Mouse (Mus musculus) left cerebral cortex, postnatal 36 days (tissue): ENCODE measurements around the gene Wbp11. TPM values are rescaled to one million over a fixed set of nuclear protein-coding genes. Genes with fewer than 3 reads are reported as not detected.
A peak's percentile ranks its signal among the peaks of the same experiment; 100 is the strongest.

Experiments used
- DNase-seq, 2 experiments: peaks; one replicate each; pipeline ENCODE4 v3.0.0; 2021 to 2022; ENCODE audit warnings: low spot score in 2 of 2, mixed read lengths in 1 of 2
- intact Hi-C: fragments of 180-260 bp; cut with DNase I; formaldehyde crosslinking; loops from one replicate; pipeline ENCODE4 v1.15.1; 2025
- total RNA-seq, 2 experiments: library from RNA; stranded (reverse); gene quantifications; 2 replicates each; pipeline ENCODE4 v1.2.3; 2021

The Wbp11 gene
- 100 to 1,000 TPM; 122 to 125 TPM for total RNA-seq

- intact Hi-C loops: loop anchor here (1.0 kb wide), 1 partner anchor 22 kb away; no protein-coding TSS in a partner anchor
- peak; percentile 95 for DNase-seq
These were observed at the start of gene Wbp11 for GRCm38 (mm10) chr6:136827881-136828561. TSS of gene Wbp11 (minus strand) at chr6:136828233.

- intact Hi-C loops: no loop called here
- peak; percentile 59 to 72 for DNase-seq
These were observed 47.6 kb upstream of the Wbp11 start, which contains the start of gene Mgp for GRCm38 (mm10) chr6:136875670-136876069. TSS of gene Mgp (minus strand) at chr6:136875823.

- DNase-seq: peak in 1 of 2 experiments; percentile 20
- intact Hi-C loops: no loop called here
These were observed 46.6 kb upstream of the Wbp11 start for GRCm38 (mm10) chr6:136874599-136874998.

GRCm38 (mm10) chr6:136868921-136869320 is 40.9 kb upstream of the Wbp11 start:
- no peak for DNase-seq
- intact Hi-C loops: loop anchor here (10.0 kb wide), 1 partner anchor 296 kb away; no protein-coding TSS in a partner anchor

GRCm38 (mm10) chr6:136866150-136866549 is 38.1 kb upstream of the Wbp11 start:
- DNase-seq: no peak
- intact Hi-C loops: loop anchor here (10.0 kb wide), 1 partner anchor 299 kb away; no protein-coding TSS in a partner anchor

- DNase-seq: no peak
- intact Hi-C loops: loop anchor here (10.0 kb wide), 1 partner anchor 299 kb away; no protein-coding TSS in a partner anchor
These were observed 37.3 kb upstream of the Wbp11 start for GRCm38 (mm10) chr6:136865360-136865759.

GRCm38 (mm10) chr6:136861020-136861419 is 33.0 kb upstream of the Wbp11 start:
- intact Hi-C loops: loop anchor here (1.0 to 10.0 kb wide), 4 partner anchors 59 to 304 kb away; no protein-coding TSS in a partner anchor
- no peak for DNase-seq

- intact Hi-C loops: no loop called here
- DNase-seq: no peak
These were observed 30.4 kb upstream of the Wbp11 start for GRCm38 (mm10) chr6:136858420-136858819.

GRCm38 (mm10) chr6:136857873-136858260 is 29.8 kb upstream of the Wbp11 start:
- intact Hi-C loops: no loop called here
- DNase-seq: no peak

GRCm38 (mm10) chr6:136857186-136857872 is 29.3 kb upstream of the Wbp11 start, which contains the start of gene Art4:
TSS of gene Art4 (minus strand) at chr6:136857733.
- intact Hi-C loops: no loop called here
- DNase-seq: no peak

GRCm38 (mm10) chr6:136856071-136856636 is 28.1 kb upstream of the Wbp11 start:
- intact Hi-C loops: no loop called here

GRCm38 (mm10) chr6:136855183-136855582 is 27.1 kb upstream of the Wbp11 start:
- intact Hi-C loops: no loop called here
- no peak for DNase-seq

More at GRCm38 (mm10) chr6:136856071-136856636, 28.1 kb upstream of the Wbp11 start:
- DNase-seq: no peak

GRCm38 (mm10) chr6:136854361-136854781 is 26.3 kb upstream of the Wbp11 start:
- intact Hi-C loops: no loop called here

GRCm38 (mm10) chr6:136852762-136853161 is 24.7 kb upstream of the Wbp11 start:
- intact Hi-C loops: no loop called here
- DNase-seq: no peak

More at GRCm38 (mm10) chr6:136854361-136854781, 26.3 kb upstream of the Wbp11 start:
- DNase-seq: no peak

GRCm38 (mm10) chr6:136852348-136852747 is 24.3 kb upstream of the Wbp11 start:
- intact Hi-C loops: no loop called here
- no peak for DNase-seq

GRCm38 (mm10) chr6:136850267-136850666 is 22.2 kb upstream of the Wbp11 start:
- intact Hi-C loops: no loop called here
- DNase-seq: no peak

- intact Hi-C loops: no loop called here
- DNase-seq: no peak
These were observed 20.9 kb upstream of the Wbp11 start for GRCm38 (mm10) chr6:136848971-136849370.

- no peak for DNase-seq
- intact Hi-C loops: no loop called here
These were observed 20.4 kb upstream of the Wbp11 start for GRCm38 (mm10) chr6:136848399-136848798.

- no peak for DNase-seq
- intact Hi-C loops: no loop called here
These were observed 19.8 kb upstream of the Wbp11 start for GRCm38 (mm10) chr6:136847790-136848189.

- no peak for DNase-seq
- intact Hi-C loops: no loop called here
These were observed 19.2 kb upstream of the Wbp11 start for GRCm38 (mm10) chr6:136847267-136847666.
